Mouse (Mus musculus) naive thymus-derived CD4-positive, alpha-beta T cell, adult 2 months (primary cell): ENCODE data around the gene Ercc1.
A peak's percentile ranks its signal among the peaks of the same experiment; 100 is the strongest.

ENCODE experiments used
- DNase-seq: peaks from one replicate; pipeline ENCODE4 v3.0.0-alpha.2; 2011; ENCODE audit warnings: low read depth

Ercc1 gene

GRCm38 (mm10) chr7:19337122-19337521 lies 7.5 kb upstream of the Ercc1 start:
- no peak for DNase-seq

GRCm38 (mm10) chr7:19338060-19338459 lies 6.5 kb upstream of the Ercc1 start:
- DNase-seq: no peak

GRCm38 (mm10) chr7:19338596-19338995 lies 6.0 kb upstream of the Ercc1 start:
- DNase-seq: no peak

- DNase-seq: no peak
Observed at GRCm38 (mm10) chr7:19341250-19341649, 3.3 kb upstream of the Ercc1 start.

- DNase-seq: peak; percentile 31
Observed at GRCm38 (mm10) chr7:19341761-19342409, 2.7 kb upstream of the Ercc1 start.

- DNase-seq: peak; percentile 88
Observed at GRCm38 (mm10) chr7:19342481-19343027, 2.0 kb upstream of the Ercc1 start.

GRCm38 (mm10) chr7:19343210-19343808 lies 1.3 kb upstream of the Ercc1 start:
- peak; percentile 90 for DNase-seq

- peak; percentile 99 for DNase-seq
Observed at GRCm38 (mm10) chr7:19344938-19345471, 427 bp downstream of the Ercc1 start.

- DNase-seq: no peak
Observed at GRCm38 (mm10) chr7:19349188-19349915, 4.8 kb downstream of the Ercc1 start.

- DNase-seq: no peak
Observed at GRCm38 (mm10) chr7:19350221-19350620, 5.6 kb downstream of the Ercc1 start.

- no peak for DNase-seq
Observed at GRCm38 (mm10) chr7:19354991-19355390, 10.4 kb downstream of the Ercc1 start.

GRCm38 (mm10) chr7:19356311-19356710 lies 11.7 kb downstream of the Ercc1 start:
- peak; percentile 6 for DNase-seq

- peak; percentile 7 for DNase-seq
Observed at GRCm38 (mm10) chr7:19357381-19358375, 13.1 kb downstream of the Ercc1 start.

GRCm38 (mm10) chr7:19358634-19359033 lies 14.1 kb downstream of the Ercc1 start:
- peak; percentile 33 for DNase-seq

- DNase-seq: peak; percentile 92
Observed at GRCm38 (mm10) chr7:19359299-19359891, 14.8 kb downstream of the Ercc1 start, which contains the start of the genes Cd3eap and Ppp1r13l. Cd3eap (minus strand) TSS chr7:19359483. Ppp1r13l (plus strand) TSS chr7:19359749.

- no peak for DNase-seq
Observed at GRCm38 (mm10) chr7:19359892-19360641, 15.5 kb downstream of the Ercc1 start.

GRCm38 (mm10) chr7:19360944-19361343 lies 16.4 kb downstream of the Ercc1 start:
- DNase-seq: peak; percentile 66

GRCm38 (mm10) chr7:19361720-19362119 lies 17.1 kb downstream of the Ercc1 start:
- peak; percentile 92 for DNase-seq

- DNase-seq: no peak
Observed at GRCm38 (mm10) chr7:19362276-19362675, 17.7 kb downstream of the Ercc1 start.

- peak; percentile 77 for DNase-seq
Observed at GRCm38 (mm10) chr7:19363881-19364280, 19.3 kb downstream of the Ercc1 start.
